Mouse (Mus musculus) heart, embryonic 14.5 days (tissue): ENCODE results near the gene Bik. TPM values are rescaled to one million over a fixed set of nuclear protein-coding genes. Genes with fewer than 3 reads are reported as not detected.

Source experiments
- ATAC-seq: fragments of 200-750 bp; cut with Nextera tagmentation; 2 replicates; pipeline ENCODE4 v1.8.0; 2017; ENCODE audit warnings: low read depth, moderate TSS enrichment; ENCODE audit not compliant: insufficient number of reproducible peaks, insufficient read depth, low FRiP score
- H3K27ac ChIP-seq, 2 experiments: fragments of 200-500 bp in 1 of 2; fragments of 300-500 bp in 1 of 2; sonication (generic) in 1 of 2; replicated peaks in 1 of 2; 2 replicates each; pipeline ENCODE4 v1.5.1; 2012 to 2014; ENCODE audit warnings: low read depth in 2 of 2, low read length in 2 of 2, control low read depth in 1 of 2, mild to moderate bottlenecking in 1 of 2, mixed read lengths in 1 of 2; ENCODE audit not compliant: control insufficient read depth in 1 of 2, insufficient read depth in 1 of 2
- H3K27me3 ChIP-seq: fragments of 300-500 bp; sonication (generic); 2 replicates; pipeline ENCODE4 v1.6.1; 2014; ENCODE audit warnings: mild to moderate bottlenecking, low read length, control low read depth; ENCODE audit not compliant: control insufficient read depth, insufficient read depth
- H3K36me3 ChIP-seq: fragments of 300-500 bp; sonication (generic); 2 replicates; pipeline ENCODE4 v1.6.1; 2014; ENCODE audit warnings: mild to moderate bottlenecking, control low read depth, low read length, mixed read lengths; ENCODE audit not compliant: control insufficient read depth, insufficient read depth
- H3K4me1 ChIP-seq, 2 experiments: fragments of 200-500 bp in 1 of 2; fragments of 300-500 bp in 1 of 2; sonication (generic) in 1 of 2; 2 replicates each; pipeline ENCODE4 v1.6.1; 2012 to 2014; ENCODE audit warnings: low read length in 2 of 2, control low read depth in 1 of 2, mixed read lengths in 1 of 2; ENCODE audit not compliant: control insufficient read depth in 2 of 2, insufficient read depth in 2 of 2
- H3K4me2 ChIP-seq: fragments of 300-500 bp; sonication (generic); 2 replicates; pipeline ENCODE4 v1.6.1; 2014; ENCODE audit warnings: mild to moderate bottlenecking, low read length
- H3K4me3 ChIP-seq, 2 experiments: fragments of 200-500 bp in 1 of 2; fragments of 300-500 bp in 1 of 2; sonication (generic) in 1 of 2; 2 replicates each; pipeline ENCODE4 v1.5.1; 2012 to 2014; ENCODE audit warnings: low read length in 2 of 2, mild to moderate bottlenecking in 2 of 2, control low read depth in 1 of 2, low read depth in 1 of 2, moderate library complexity in 1 of 2; ENCODE audit not compliant: control insufficient read depth in 1 of 2, insufficient read depth in 1 of 2
- H3K9ac ChIP-seq: fragments of 300-500 bp; sonication (generic); 2 replicates; pipeline ENCODE4 v1.6.1; 2014; ENCODE audit warnings: mild to moderate bottlenecking, low read length
- H3K9me3 ChIP-seq: fragments of 300-500 bp; sonication (generic); 2 replicates; pipeline ENCODE4 v1.6.1; 2016; ENCODE audit warnings: low read length, control low read depth; ENCODE audit not compliant: control insufficient read depth
- WGBS: fragments of 180-500 bp; shearing (Covaris S2); extraction: QIAGEN DNeasy Blood & Tissue Kit; methylation state at CpG from one replicate; pipeline ENCODE4 v1.1.7; 2014; 5-methylcytosine and 5-hydroxymethylcytosine counted together
- polyA plus RNA-seq: library from polyadenylated mRNA; unstranded; fragments of >200 nt; fragmentation: Nextera tagmentation; extraction: Ambion mirVana; gene quantifications from 2 replicates; pipeline ENCODE4 v1.2.1, GENCODE M21; 2014

The Bik gene
- polyA plus RNA-seq, 1 experiment from 2014 or later, result 37.2 TPM

GRCm38 (mm10) chr15:83550137-83550536 is 23.5 kb downstream of the Bik start:
- Histone ChIP-seq H3K4me3 (no peak overlapping the region), H3K36me3 (peaks cover 74% of the 10 kb centered on the region), H3K4me1 (peaks cover 0 to 6% of the 10 kb centered on the region in 2 experiments; a peak in 1 of 4 replicates), H3K9ac (no peak overlapping the region), H3K27me3 (no peaks in the 10 kb centered on the region), H3K4me2 (no peak overlapping the region), H3K9me3 (no peaks in the 10 kb centered on the region), H3K27ac (no peak overlapping the region)
- no peak for ATAC-seq
- WGBS, result 80% methylated on average over 2 of the region's 2 CpGs

DNA sequence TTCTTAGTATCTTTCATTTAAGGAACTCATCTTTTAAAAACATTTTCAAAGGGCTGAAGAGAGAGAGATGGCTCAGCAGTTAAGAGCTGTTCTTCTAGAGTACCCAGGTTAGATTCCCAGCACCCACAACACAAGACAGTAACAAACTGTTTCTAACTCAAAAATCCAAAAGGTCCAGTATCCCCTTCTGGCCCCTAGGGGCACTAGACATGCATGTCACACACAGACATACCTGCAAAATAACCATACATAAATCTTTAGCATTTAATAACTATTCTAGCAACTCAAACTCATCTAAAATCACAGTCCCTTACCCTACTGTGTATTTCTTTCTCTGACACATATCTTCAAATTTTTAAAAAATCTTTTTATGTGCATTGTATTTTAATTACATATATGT is 27.2 kb downstream of the Bik start:
- Histone ChIP-seq H3K4me2 (no peak overlapping the region), H3K36me3 (peaks cover 37% of the 10 kb centered on the region), H3K27me3 (no peaks in the 10 kb centered on the region), H3K4me3 (no peak overlapping the region), H3K9ac (no peak overlapping the region), H3K9me3 (no peaks in the 10 kb centered on the region), H3K27ac (no peak overlapping the region), H3K4me1 (peaks cover 0 to 6% of the 10 kb centered on the region in 2 experiments; a peak in 1 of 4 replicates)
- ATAC-seq, result no peak

GRCm38 (mm10) chr15:83555161-83555974 is 28.7 kb downstream of the Bik start:
- H3K4me3 ChIP-seq, result peak overlapping the region; percentile 84 to 92
- under 1% methylated on average over 72 of the region's 74 CpGs for WGBS
- H3K9ac ChIP-seq, result peak overlapping the region; percentile 97
- ATAC-seq, result peak; percentile 68
- H3K36me3 ChIP-seq, result peaks cover 22% of the 10 kb centered on the region
- peaks cover 0 to 6% of the 10 kb centered on the region in 2 experiments; a peak in 1 of 4 replicates for H3K4me1 ChIP-seq
- peak overlapping the region; percentile 92 for H3K4me2 ChIP-seq
- peak overlapping the region; percentile 86 to 91 for H3K27ac ChIP-seq
- no peaks in the 10 kb centered on the region for H3K9me3 ChIP-seq
- no peaks in the 10 kb centered on the region for H3K27me3 ChIP-seq

GRCm38 (mm10) chr15:83560941-83561477 is 34.3 kb downstream of the Bik start:
- Histone ChIP-seq H3K9me3 (no peaks in the 10 kb centered on the region), H3K4me2 (no peak overlapping the region), H3K4me3 (no peak overlapping the region), H3K9ac (no peak overlapping the region), H3K27me3 (no peaks in the 10 kb centered on the region), H3K27ac (no peak overlapping the region), H3K36me3 (no peaks in the 10 kb centered on the region), H3K4me1 (peaks cover 5 to 14% of the 10 kb centered on the region in 2 experiments)
- no peak for ATAC-seq
- 55% methylated on average over 5 of the region's 5 CpGs for WGBS

GRCm38 (mm10) chr15:83562626-83563270 is 36.1 kb downstream of the Bik start:
- Histone ChIP-seq H3K9ac (peak overlapping the region; percentile 80), H3K9me3 (no peaks in the 10 kb centered on the region), H3K4me3 (peak overlapping the region in 1 of 2 experiments; percentile 54; a peak in 2 of 4 replicates), H3K27me3 (no peaks in the 10 kb centered on the region), H3K4me1 (peaks cover 5 to 14% of the 10 kb centered on the region in 2 experiments), H3K27ac (peak overlapping the region in 1 of 2 experiments; percentile 38; a peak in 2 of 4 replicates), H3K4me2 (peak overlapping the region; percentile 89), H3K36me3 (no peaks in the 10 kb centered on the region)
- 35% methylated on average over 15 of the region's 15 CpGs for WGBS
- peak; percentile 38; the same call in 1 of the 2 replicates for ATAC-seq

GRCm38 (mm10) chr15:83563327-83563856 is 36.7 kb downstream of the Bik start, which contains the start of the genes Tspo and Mcat:
Gene Tspo, plus strand, starts transcription at chr15:83563592.
Gene Mcat, minus strand, starts transcription at chr15:83563787.
- Histone ChIP-seq H3K27me3 (no peaks in the 10 kb centered on the region), H3K27ac (peak within 1 kb of the TSS; percentile 38 to 54), H3K9me3 (no peaks in the 10 kb centered on the region), H3K4me3 (peak within 1 kb of the TSS; percentile 51 to 54), H3K4me1 (peaks cover 5 to 14% of the 10 kb centered on the region in 2 experiments), H3K4me2 (peak within 1 kb of the TSS; percentile 89), H3K36me3 (no peaks in the 10 kb centered on the region), H3K9ac (peak within 1 kb of the TSS; percentile 80)
- ATAC-seq, result peak; percentile 63; the same call in 1 of the 2 replicates
- under 1% methylated on average over 28 of the region's 28 CpGs for WGBS
